Mouse (Mus musculus) fibroblast of lung, adult 2 months (primary cell): ENCODE measurements around the gene Dvl2.
A peak's percentile ranks its signal among the peaks of the same experiment; 100 is the strongest.
"Not testable (repeated sequence)": the region's sequence is repeated elsewhere in the genome, so short reads cannot be mapped to it uniquely, and the experiment has no call there.

ENCODE experiments used
- DNase-seq: peaks from one replicate; pipeline ENCODE4 v3.0.0-alpha.2; 2011; ENCODE audit warnings: low read depth

Gene Dvl2

GRCm38 (mm10) chr11:70010961-70011360 lies 10.6 kb downstream of the Dvl2 start:
- no peak for DNase-seq

- no peak for DNase-seq
These were observed 12.5 kb downstream of the Dvl2 start for GRCm38 (mm10) chr11:70012931-70013330.

GRCm38 (mm10) chr11:70013408-70013807 lies 13.0 kb downstream of the Dvl2 start:
- DNase-seq = no peak

GRCm38 (mm10) chr11:70014051-70014450 lies 13.7 kb downstream of the Dvl2 start:
- DNase-seq = no peak

GRCm38 (mm10) chr11:70014880-70015558 lies 14.6 kb downstream of the Dvl2 start, which contains the start of gene Acadvl:
Gene Acadvl (minus strand): TSS chr11:70015411.
- DNase-seq = peak; percentile 72

- DNase-seq = no peak
These were observed 15.3 kb downstream of the Dvl2 start for GRCm38 (mm10) chr11:70015677-70016076.

- not testable (repeated sequence) for DNase-seq
These were observed 15.8 kb downstream of the Dvl2 start for GRCm38 (mm10) chr11:70016177-70016576.

GRCm38 (mm10) chr11:70016669-70017068 lies 16.3 kb downstream of the Dvl2 start, which contains the start of gene Dlg4:
Gene Dlg4 (plus strand): TSS chr11:70016942.
- DNase-seq = no peak

GRCm38 (mm10) chr11:70017199-70017767 lies 16.9 kb downstream of the Dvl2 start:
- DNase-seq = no peak

GRCm38 (mm10) chr11:70018131-70018990 lies 18.0 kb downstream of the Dvl2 start:
- DNase-seq = no peak

- no peak for DNase-seq
These were observed 19.2 kb downstream of the Dvl2 start for GRCm38 (mm10) chr11:70019495-70020021.

GRCm38 (mm10) chr11:70020022-70020631 lies 19.7 kb downstream of the Dvl2 start:
- no peak for DNase-seq

GRCm38 (mm10) chr11:70020731-70021263 lies 20.4 kb downstream of the Dvl2 start:
- peak; percentile 83 for DNase-seq

GRCm38 (mm10) chr11:70021264-70022132 lies 21.1 kb downstream of the Dvl2 start:
- peak; percentile 90 for DNase-seq

- DNase-seq = no peak
These were observed 23.2 kb downstream of the Dvl2 start for GRCm38 (mm10) chr11:70023481-70024150.

GRCm38 (mm10) chr11:70024151-70024514 lies 23.7 kb downstream of the Dvl2 start:
- no peak for DNase-seq

- DNase-seq = no peak
These were observed 26.3 kb downstream of the Dvl2 start for GRCm38 (mm10) chr11:70026689-70027088.

GRCm38 (mm10) chr11:70027397-70027796 lies 27.0 kb downstream of the Dvl2 start:
- DNase-seq = no peak

GRCm38 (mm10) chr11:70028401-70029129 lies 28.2 kb downstream of the Dvl2 start:
- peak; percentile 54 for DNase-seq
